Mouse (Mus musculus) E14TG2a.4 (cell line): ENCODE measurements at regions not wholly inside any gene's neighbourhood (a gene's known extent, or its start where the extent isn't known, plus 50 kb on each side); places are given as distances from the start of the nearest gene placed in this dataset.

Experiments used
- CTCF ChIP-seq: conservative IDR thresholded peaks from 2 replicates; pipeline ENCODE4 v1.5.1; 2014; ENCODE audit warnings: low read length
- NANOG ChIP-seq: IDR thresholded peaks from 2 replicates; pipeline ENCODE4 v1.6.1; 2014; ENCODE audit warnings: borderline replicate concordance, low read length, mixed read lengths
- POU5F1 ChIP-seq: IDR thresholded peaks from 2 replicates; pipeline ENCODE4 v1.6.1; 2014; ENCODE audit warnings: low read length, borderline replicate concordance

- TF ChIP-seq CTCF = no peak
- TF ChIP-seq POU5F1 = no peak
- TF ChIP-seq NANOG = no peak
Measured at GRCm38 (mm10) chr12:106748765-106749164, 738.7 kb downstream of the Vrk1 start.
